In genomic region chr14:75176425-75177045, GRCm38 (mm10) we compare ENCODE assay signal across 11 mouse cellular contexts. TPM values are rescaled to one million over a fixed set of nuclear protein-coding genes. Genes with fewer than 3 reads are reported as not detected.
DNase-seq lines count a peak whose midpoint lies in the region; ATAC-seq lines count a peak whose summit lies in the region.
"Had no signal": no experiment of that assay in that cellular context is flagged by ENCODE, and none has a peak within 500 bp of the region (broad histone marks: within the 10 kb centered on the region; RNA-seq: fewer than 3 reads in every experiment).

No protein-coding gene starts in this region.

- no peak overlapping the region for H3K27ac ChIP-seq in midbrain, embryonic 15.5 days
- H3K27ac ChIP-seq: embryonic facial prominence, embryonic 15.5 days had no signal

- no peaks in the 10 kb centered on the region for H3K36me3 ChIP-seq in megakaryocyte, embryonic 14.5 days (replicated peaks; ENCODE audit: low read length)
- no peaks in the 10 kb centered on the region for H3K36me3 ChIP-seq in midbrain, embryonic 15.5 days (replicated peaks)
- H3K36me3 ChIP-seq: embryonic facial prominence, embryonic 15.5 days had no signal

- no peak overlapping the region for H3K9ac ChIP-seq in midbrain, embryonic 15.5 days
- H3K9ac ChIP-seq: embryonic facial prominence, embryonic 15.5 days had no signal

- DNase-seq in kidney, postnatal 10 days, result peak; percentile 20
- no peak for DNase-seq in kidney, postnatal 25 days
- DNase-seq in induced T-regulatory cell, adult 2 months (ENCODE audit: low read depth), result peak; percentile 90
- peak; percentile 75 for DNase-seq in thymus, postnatal 25 days
- DNase-seq in left cerebral cortex, postnatal 36 days (ENCODE audit: low spot score in 2 of 2), result no peak
- no peak for DNase-seq in cerebellum, adult 11 months
- DNase-seq: right cerebral cortex, adult 18-20 months had no signal

- H3K9me3 ChIP-seq in megakaryocyte, embryonic 14.5 days, result no peaks in the 10 kb centered on the region
- H3K9me3 ChIP-seq in midbrain, embryonic 15.5 days, result no peaks in the 10 kb centered on the region
- H3K9me3 ChIP-seq: embryonic facial prominence, embryonic 15.5 days had no signal

- ATAC-seq in midbrain, embryonic 15.5 days (replicated peaks), result no peak

- intact Hi-C loops in left cerebral cortex, postnatal 36 days (cut with DNase I), result no loop called here

- WGBS in midbrain, embryonic 15.5 days, result 59% methylated on average over 4 of the region's 4 CpGs

- peaks cover 32% of the 10 kb centered on the region for H3K27me3 ChIP-seq in megakaryocyte, embryonic 14.5 days (replicated peaks)
- no peaks in the 10 kb centered on the region for H3K27me3 ChIP-seq in midbrain, embryonic 15.5 days (replicated peaks)
- H3K27me3 ChIP-seq: embryonic facial prominence, embryonic 15.5 days had no signal

- peak overlapping the region; percentile 82 for H3K4me3 ChIP-seq in megakaryocyte, embryonic 14.5 days (replicated peaks)
- no peak overlapping the region for H3K4me3 ChIP-seq in midbrain, embryonic 15.5 days
- H3K4me3 ChIP-seq: embryonic facial prominence, embryonic 15.5 days had no signal

- H3K4me1 ChIP-seq in megakaryocyte, embryonic 14.5 days, result peaks cover 77% of the 10 kb centered on the region
- no peaks in the 10 kb centered on the region for H3K4me1 ChIP-seq in midbrain, embryonic 15.5 days
- H3K4me1 ChIP-seq: embryonic facial prominence, embryonic 15.5 days had no signal

- no peak overlapping the region for H3K4me2 ChIP-seq in midbrain, embryonic 15.5 days
- H3K4me2 ChIP-seq: embryonic facial prominence, embryonic 15.5 days had no signal

RNA-seq across cellular contexts. Expression of gene Lcp1, which starts 45.6 kb away (rescaled TPM):
- polyA plus RNA-seq in megakaryocyte, embryonic 14.5 days (2012; ENCODE audit: insufficient read depth, low replicate concordance), result 0.66 and 7.1 TPM in 2 replicates
- total RNA-seq in left cerebral cortex, postnatal 36 days (2021), result 1 to 10 TPM; 6.2 to 9.0 TPM
- polyA plus RNA-seq in midbrain, embryonic 15.5 days (2015; fragmentation: Nextera tagmentation; extraction: Ambion mirVana), result 12.0 and 12.9 TPM in 2 replicates

RNA-seq across cellular contexts. Expression of gene Lrrc63, which starts 45.9 kb away (rescaled TPM):
- not detected in 2 replicates for polyA plus RNA-seq in megakaryocyte, embryonic 14.5 days (2012; ENCODE audit: insufficient read depth, low replicate concordance)
- total RNA-seq in left cerebral cortex, postnatal 36 days (2021), result under 1 TPM in 1 of 2 experiments, not detected in 1; 0.12 TPM
- 0.06 TPM in 2 replicates for polyA plus RNA-seq in midbrain, embryonic 15.5 days (2015; fragmentation: Nextera tagmentation; extraction: Ambion mirVana)
- total RNA-seq: layer of hippocampus, postnatal 10 days had no signal
- polyA plus RNA-seq: embryonic facial prominence, embryonic 15.5 days had no signal

Comparison
In these comparisons a context has a peak if more than half of its experiments do, and no peak if none do; other contexts are left out.
1. DNase-seq: peak in kidney, postnatal 10 days (single experiment), induced T-regulatory cell, adult 2 months (single experiment) and thymus, postnatal 25 days (single experiment); none in kidney, postnatal 25 days (0 of 2), left cerebral cortex, postnatal 36 days (0 of 2) and cerebellum, adult 11 months (single experiment).